Mouse (Mus musculus) heart, embryonic 11.5 days (tissue): ENCODE results near the gene Lman1l. TPM values are rescaled to one million over a fixed set of nuclear protein-coding genes. Genes with fewer than 3 reads are reported as not detected.

ENCODE experiments used
- ATAC-seq: fragments of 200-750 bp; cut with Nextera tagmentation; replicated peaks from 2 replicates; pipeline ENCODE4 v1.8.0; 2017; ENCODE audit warnings: moderate library complexity; ENCODE audit not compliant: insufficient number of reproducible peaks, low FRiP score, low TSS enrichment
- H3K27ac ChIP-seq: fragments of 300-500 bp; sonication (generic); 2 replicates; pipeline ENCODE4 v1.5.1; 2014; ENCODE audit warnings: mild to moderate bottlenecking, low read depth, low read length
- H3K27me3 ChIP-seq: fragments of 300-500 bp; sonication (generic); 2 replicates; pipeline ENCODE4 v1.6.1; 2014; ENCODE audit warnings: mild to moderate bottlenecking, low read length, mixed read lengths; ENCODE audit not compliant: control insufficient read depth, insufficient read depth
- H3K36me3 ChIP-seq: fragments of 300-500 bp; sonication (generic); 2 replicates; pipeline ENCODE4 v1.6.1; 2014; ENCODE audit warnings: mild to moderate bottlenecking, low read length, moderate library complexity, mixed read lengths; ENCODE audit not compliant: control insufficient read depth, insufficient read depth
- H3K4me1 ChIP-seq: fragments of 300-500 bp; sonication (generic); 2 replicates; pipeline ENCODE4 v1.6.1; 2014; ENCODE audit warnings: low read length; ENCODE audit not compliant: control insufficient read depth, insufficient read depth
- H3K4me2 ChIP-seq: fragments of 300-500 bp; sonication (generic); 2 replicates; pipeline ENCODE4 v1.6.1; 2014; ENCODE audit warnings: mild to moderate bottlenecking, moderate library complexity
- H3K4me3 ChIP-seq: fragments of 300-500 bp; sonication (generic); 2 replicates; pipeline ENCODE4 v1.5.1; 2014; ENCODE audit warnings: low read depth, low read length
- H3K9ac ChIP-seq: fragments of 300-500 bp; sonication (generic); 2 replicates; pipeline ENCODE4 v1.6.1; 2014; ENCODE audit warnings: mild to moderate bottlenecking, low read depth, low read length, moderate library complexity
- H3K9me3 ChIP-seq: fragments of 300-500 bp; sonication (generic); replicated peaks from 2 replicates; pipeline ENCODE4 v1.6.1; 2016; ENCODE audit warnings: low read length; ENCODE audit not compliant: control insufficient read depth
- WGBS: fragments of 180-500 bp; shearing (Covaris S2); extraction: QIAGEN DNeasy Blood & Tissue Kit; methylation state at CpG from one replicate; pipeline ENCODE4 v1.1.7; 2014; ENCODE audit not compliant: insufficient replicate concordance; 5-methylcytosine and 5-hydroxymethylcytosine counted together
- polyA plus RNA-seq: library from polyadenylated mRNA; unstranded; fragments of >200 nt; fragmentation: Nextera tagmentation; extraction: Ambion mirVana; gene quantifications from 2 replicates; pipeline ENCODE4 v1.2.1, GENCODE M21; 2014

The Lman1l gene
- polyA plus RNA-seq, 1 experiment from 2014 or later, result not detected

DNA sequence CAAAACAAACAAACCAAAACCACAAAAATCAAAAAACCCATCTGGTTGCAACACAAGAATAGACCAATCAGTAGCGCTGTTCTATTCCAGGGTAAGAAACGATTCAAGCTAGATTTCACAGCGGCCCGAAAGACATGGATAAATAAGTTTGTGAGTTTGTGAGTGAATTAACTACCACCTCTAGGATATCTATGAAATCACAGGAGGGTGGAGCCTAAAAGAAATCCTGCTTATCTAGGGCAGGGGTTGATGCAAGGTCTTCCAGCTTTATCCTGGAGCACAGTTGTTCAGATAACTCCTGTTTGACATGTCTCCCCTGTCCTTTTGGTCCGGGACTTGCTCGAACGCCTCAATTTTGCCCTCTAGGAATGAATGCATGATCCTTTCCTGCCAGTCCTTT lies 60.3 kb downstream of the Lman1l start:
- Histone ChIP-seq H3K27me3 (no peaks in the 10 kb centered on the region), H3K9ac (peak overlapping the region; percentile 85), H3K4me2 (peak overlapping the region; percentile 89), H3K4me3 (peak overlapping the region; percentile 79), H3K4me1 (peaks cover 25% of the 10 kb centered on the region), H3K9me3 (no peaks in the 10 kb centered on the region), H3K27ac (no peak overlapping the region), H3K36me3 (no peaks in the 10 kb centered on the region)
- WGBS, result 27% methylated on average over 7 of the region's 7 CpGs
- ATAC-seq, result no peak

DNA sequence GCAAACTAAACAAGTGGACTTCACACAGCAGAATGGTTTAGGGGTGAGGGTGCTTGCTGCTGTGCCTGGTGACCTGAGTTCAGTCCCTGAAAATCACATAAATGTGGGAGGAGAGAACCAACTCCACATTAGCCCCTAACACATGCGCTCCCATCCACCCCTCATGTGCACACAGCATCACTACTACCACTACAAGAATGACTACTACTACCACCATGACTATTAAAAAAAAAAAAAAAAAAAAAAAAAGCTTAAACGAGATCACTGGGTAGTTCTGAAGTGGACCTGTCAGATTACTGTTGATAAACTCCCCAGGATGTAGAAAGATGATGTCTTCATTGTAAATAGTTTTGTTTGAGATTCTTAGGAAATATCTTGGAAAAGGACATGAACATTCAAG lies 61.0 kb downstream of the Lman1l start:
- Histone ChIP-seq H3K36me3 (no peaks in the 10 kb centered on the region), H3K4me1 (peaks cover 25% of the 10 kb centered on the region), H3K4me2 (no peak overlapping the region), H3K4me3 (no peak overlapping the region), H3K9ac (no peak overlapping the region), H3K9me3 (no peaks in the 10 kb centered on the region), H3K27ac (no peak overlapping the region), H3K27me3 (no peaks in the 10 kb centered on the region)
- 68% methylated on average over 2 of the region's 2 CpGs for WGBS
- ATAC-seq, result no peak

DNA sequence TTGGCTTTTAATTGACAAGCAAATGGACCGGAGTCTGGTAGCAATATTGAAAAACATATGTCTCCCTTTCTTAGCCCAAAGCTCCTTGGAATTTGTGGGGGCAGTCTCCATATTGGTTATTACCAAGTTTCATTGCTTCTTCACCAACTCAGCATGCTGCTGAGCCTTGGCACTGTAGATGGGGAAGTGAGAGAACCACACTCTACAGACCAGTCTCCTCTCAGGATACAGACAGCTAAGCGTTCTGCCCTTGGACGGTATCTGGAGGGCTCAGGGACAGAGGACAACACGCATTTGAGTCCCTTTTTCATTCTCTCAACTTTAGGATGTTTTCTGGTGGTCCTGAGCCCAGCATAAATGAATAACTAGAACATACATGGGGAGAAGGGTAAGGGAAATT lies 61.9 kb downstream of the Lman1l start:
- Histone ChIP-seq H3K27me3 (no peaks in the 10 kb centered on the region), H3K27ac (no peak overlapping the region), H3K9me3 (no peaks in the 10 kb centered on the region), H3K4me1 (peaks cover 25% of the 10 kb centered on the region), H3K9ac (no peak overlapping the region), H3K36me3 (no peaks in the 10 kb centered on the region), H3K4me3 (no peak overlapping the region), H3K4me2 (no peak overlapping the region)
- no peak for ATAC-seq
- WGBS, result 80% methylated on average over 4 of the region's 4 CpGs

DNA sequence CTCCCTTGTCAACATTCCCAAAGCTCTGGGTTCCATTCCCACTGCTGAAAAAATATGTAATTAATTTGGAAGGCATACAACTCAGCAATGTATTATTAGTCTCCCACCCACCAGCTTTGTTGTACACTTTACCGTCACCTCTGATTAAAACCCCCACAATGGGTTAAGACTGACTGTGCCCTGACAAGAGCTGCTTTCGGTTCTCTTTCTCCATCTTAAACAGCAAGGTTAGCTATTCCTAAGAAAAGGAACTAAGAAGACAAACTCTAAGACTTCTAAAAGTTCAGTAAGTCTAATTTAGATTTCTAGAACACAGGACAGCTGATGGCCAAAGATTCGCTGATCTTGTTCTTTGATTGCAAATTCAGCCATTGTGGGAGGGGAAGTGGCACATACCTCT lies 63.4 kb downstream of the Lman1l start:
- H3K4me1 ChIP-seq, result peaks cover 13% of the 10 kb centered on the region
- no peak overlapping the region for H3K9ac ChIP-seq
- ATAC-seq, result no peak
- no peaks in the 10 kb centered on the region for H3K9me3 ChIP-seq
- no peak overlapping the region for H3K27ac ChIP-seq
- no peak overlapping the region for H3K4me3 ChIP-seq
- H3K4me2 ChIP-seq, result no peak overlapping the region
- H3K27me3 ChIP-seq, result no peaks in the 10 kb centered on the region
- H3K36me3 ChIP-seq, result no peaks in the 10 kb centered on the region
- WGBS, result 72% methylated on average over 3 of the region's 3 CpGs

Other genes with a start within 250 kb of the Lman1l start
- gene Ppcdc, start 180.7 kb downstream of the Lman1l start, polyA plus RNA-seq, result 18.7 and 21.8 TPM in 2 replicates
- gene Scamp5, start 152.7 kb downstream of the Lman1l start, polyA plus RNA-seq, result 5.8 and 7.9 TPM in 2 replicates
- gene Rpp25, start 116.7 kb downstream of the Lman1l start, polyA plus RNA-seq, result 16.3 and 17.1 TPM in 2 replicates
- gene Cox5a, start 99.5 kb downstream of the Lman1l start, polyA plus RNA-seq, result 1,178 and 1,213 TPM in 2 replicates
- gene Fam219b, start 83.2 kb downstream of the Lman1l start, polyA plus RNA-seq, result 12.1 and 12.6 TPM in 2 replicates
- gene Mpi, start 68.0 kb downstream of the Lman1l start, polyA plus RNA-seq, result 67.5 and 76.1 TPM in 2 replicates
- gene Scamp2, start 59.8 kb downstream of the Lman1l start, polyA plus RNA-seq, result 53.3 and 54.9 TPM in 2 replicates
- gene Ulk3, start 31.3 kb downstream of the Lman1l start, polyA plus RNA-seq, result 10.0 and 12.4 TPM in 2 replicates
- gene Cplx3, start 14.5 kb downstream of the Lman1l start, polyA plus RNA-seq, result not detected in 2 replicates
- 15.9 and 18.6 TPM in 2 replicates for gene Csk, start 32.9 kb upstream of the Lman1l start, polyA plus RNA-seq
- gene Cyp1a2, start 62.9 kb upstream of the Lman1l start, polyA plus RNA-seq, result not detected in 2 replicates
- gene Cyp1a1, start 67.2 kb upstream of the Lman1l start, polyA plus RNA-seq, result not detected in 2 replicates
- gene Edc3, start 87.8 kb upstream of the Lman1l start, polyA plus RNA-seq, result 14.3 and 15.5 TPM in 2 replicates
- 64.2 and 73.5 TPM in 2 replicates for gene Clk3, start 145.1 kb upstream of the Lman1l start, polyA plus RNA-seq
- 28.0 and 31.7 TPM in 2 replicates for gene Arid3b, start 216.0 kb upstream of the Lman1l start, polyA plus RNA-seq